ENCODE assay signal across 8 mouse cellular contexts in genomic region chr6:31664495-31664894, GRCm38 (mm10).
DNase-seq lines count a peak whose midpoint lies in the region; ATAC-seq and TF ChIP-seq lines count a peak whose summit lies in the region.

No protein-coding gene starts in this region.

- no peaks in the 10 kb centered on the region for H3K4me1 ChIP-seq in kidney, embryonic 16.5 days (ENCODE audit: insufficient read depth, low read length)
- H3K4me1 ChIP-seq in kidney, embryonic 15.5 days = no peaks in the 10 kb centered on the region
- H3K4me1 ChIP-seq in midbrain, postnatal 0 days (ENCODE audit: insufficient read depth, low read length) = no peaks in the 10 kb centered on the region

- H3K27ac ChIP-seq in kidney, embryonic 16.5 days (ENCODE audit: low read length) = no peak overlapping the region
- no peak overlapping the region for H3K27ac ChIP-seq in kidney, embryonic 15.5 days
- H3K27ac ChIP-seq in midbrain, postnatal 0 days (ENCODE audit: low read depth, low read length) = no peak overlapping the region

- no peak overlapping the region for H3K4me2 ChIP-seq in kidney, embryonic 16.5 days (replicated peaks; ENCODE audit: low read depth, low read length)
- H3K4me2 ChIP-seq in kidney, embryonic 15.5 days = no peak overlapping the region
- H3K4me2 ChIP-seq in midbrain, postnatal 0 days (ENCODE audit: low read depth, low read length, poor library complexity, severe bottlenecking) = no peak overlapping the region

- no peak overlapping the region for H3K4me3 ChIP-seq in kidney, embryonic 16.5 days (ENCODE audit: low read length)
- no peak overlapping the region for H3K4me3 ChIP-seq in kidney, embryonic 15.5 days (replicated peaks)
- H3K4me3 ChIP-seq in midbrain, postnatal 0 days (ENCODE audit: low read depth, low read length) = no peak overlapping the region

- DNase-seq in kidney, adult 11 months = peak; percentile 24
- peak; percentile 90 for DNase-seq in embryo, embryonic 10 days (ENCODE audit: low spot score)
- peak; percentile 37 to 46 for DNase-seq in gastrocnemius, postnatal 36 days
- DNase-seq in liver = peak; percentile 81
- DNase-seq in midbrain, postnatal 0 days (ENCODE audit: low spot score) = peak; percentile 87
- peak; percentile 8 to 18 for DNase-seq in spleen, postnatal 36 days (ENCODE audit: low spot score in 2 of 2)

- WGBS in kidney, embryonic 16.5 days = 16% methylated on average over 7 of the region's 7 CpGs
- WGBS in kidney, embryonic 15.5 days = 17% methylated on average over 7 of the region's 7 CpGs
- WGBS in midbrain, postnatal 0 days = 19% methylated on average over 7 of the region's 7 CpGs

- ATAC-seq in kidney, embryonic 16.5 days (ENCODE audit: low FRiP score, low TSS enrichment) = no peak
- peak; percentile 62; the same call in 1 of the 2 replicates for ATAC-seq in kidney, embryonic 15.5 days (replicated peaks; ENCODE audit: low FRiP score)
- peak; percentile 65; the same call in 1 of the 2 replicates for ATAC-seq in midbrain, postnatal 0 days (ENCODE audit: low FRiP score)

- no peak overlapping the region for H3K9ac ChIP-seq in kidney, embryonic 16.5 days (replicated peaks; ENCODE audit: low read length)
- no peak overlapping the region for H3K9ac ChIP-seq in kidney, embryonic 15.5 days
- H3K9ac ChIP-seq in midbrain, postnatal 0 days (replicated peaks; ENCODE audit: low read length, poor library complexity, severe bottlenecking) = no peak overlapping the region

- no peaks in the 10 kb centered on the region for H3K9me3 ChIP-seq in kidney, embryonic 16.5 days (ENCODE audit: low read length)
- H3K9me3 ChIP-seq in kidney, embryonic 15.5 days (replicated peaks) = no peaks in the 10 kb centered on the region
- no peaks in the 10 kb centered on the region for H3K9me3 ChIP-seq in midbrain, postnatal 0 days (ENCODE audit: low read length)

- peak; percentile 99 for TF ChIP-seq CTCF in midbrain, postnatal 0 days (IDR thresholded peaks at IDR 0.05)

- peaks cover 5% of the 10 kb centered on the region; the same call in 1 of the 2 replicates for H3K27me3 ChIP-seq in kidney, embryonic 16.5 days (ENCODE audit: insufficient read depth, low read length)
- peaks cover 14% of the 10 kb centered on the region; the same call in 1 of the 2 replicates for H3K27me3 ChIP-seq in kidney, embryonic 15.5 days
- H3K27me3 ChIP-seq in midbrain, postnatal 0 days (ENCODE audit: insufficient read depth, low read length) = no peaks in the 10 kb centered on the region

- H3K36me3 ChIP-seq in kidney, embryonic 16.5 days (ENCODE audit: insufficient read depth, low read length) = no peaks in the 10 kb centered on the region
- no peaks in the 10 kb centered on the region for H3K36me3 ChIP-seq in kidney, embryonic 15.5 days
- no peaks in the 10 kb centered on the region for H3K36me3 ChIP-seq in midbrain, postnatal 0 days (ENCODE audit: insufficient read depth, low read length)

- intact Hi-C loops in gastrocnemius, postnatal 36 days (cut with DNase I) = loop anchor here (5.0 to 10.0 kb wide), 2 partner anchors 178 to 920 kb away; partner anchors contain the start of gene Plxna4

Comparison
In these comparisons a context has a peak if more than half of its experiments do, and no peak if none do; other contexts are left out.
1. DNase-seq: peak in every context shown above with its lines; median percentile 90 in embryo, embryonic 10 days; 87 in midbrain, postnatal 0 days; 81 in liver; 42 in gastrocnemius, postnatal 36 days; 24 in kidney, adult 11 months; 13 in spleen, postnatal 36 days.